Mouse (Mus musculus) liver, embryonic 16.5 days (tissue): ENCODE measurements around the gene Aip. TPM values are rescaled to one million over a fixed set of nuclear protein-coding genes. Genes with fewer than 3 reads are reported as not detected.

Source experiments
- polyA plus RNA-seq: library from polyadenylated mRNA; unstranded; fragments of >200 nt; fragmentation: Nextera tagmentation; extraction: Ambion mirVana; gene quantifications from 2 replicates; pipeline ENCODE4 v1.2.1, GENCODE M21; 2015

The Aip gene
- polyA plus RNA-seq, 1 experiment from 2014 or later, result 32.4 TPM

Other genes with a start within 250 kb of the Aip start
- gene Tcirg1, start 218.7 kb downstream of the Aip start, polyA plus RNA-seq, result 28.7 and 33.8 TPM in 2 replicates
- 150 and 159 TPM in 2 replicates for gene Ndufs8, start 213.1 kb downstream of the Aip start, polyA plus RNA-seq
- gene Aldh3b1, start 196.1 kb downstream of the Aip start, polyA plus RNA-seq, result 8.7 and 10.0 TPM in 2 replicates
- gene Unc93b1, start 190.7 kb downstream of the Aip start, polyA plus RNA-seq, result 33.9 and 35.8 TPM in 2 replicates
- gene Aldh3b3, start 167.2 kb downstream of the Aip start, polyA plus RNA-seq, result 0.07 and 0.12 TPM in 2 replicates
- 0.24 and 0.30 TPM in 2 replicates for gene Aldh3b2, start 153.5 kb downstream of the Aip start, polyA plus RNA-seq
- 10.5 and 12.4 TPM in 2 replicates for gene Acy3, start 139.3 kb downstream of the Aip start, polyA plus RNA-seq
- 0.09 TPM in 1 of 2 replicates, not detected in the other for gene Tbx10, start 133.1 kb downstream of the Aip start, polyA plus RNA-seq
- 12.2 and 12.6 TPM in 2 replicates for gene Nudt8, start 125.3 kb downstream of the Aip start, polyA plus RNA-seq
- gene Gm49405, start 125.2 kb downstream of the Aip start, polyA plus RNA-seq, result 0.41 and 0.48 TPM in 2 replicates
- 0.42 and 0.75 TPM in 2 replicates for gene Doc2g, start 122.5 kb downstream of the Aip start, polyA plus RNA-seq
- 144 and 145 TPM in 2 replicates for gene Ndufv1, start 113.1 kb downstream of the Aip start, polyA plus RNA-seq
- 796 and 823 TPM in 2 replicates for gene Gstp1, start 87.9 kb downstream of the Aip start, polyA plus RNA-seq
- gene Gstp2, start 79.8 kb downstream of the Aip start, polyA plus RNA-seq, result 6.1 and 17.4 TPM in 2 replicates
- gene Gstp3, start 66.3 kb downstream of the Aip start, polyA plus RNA-seq, result 95.4 and 105 TPM in 2 replicates
- gene Cabp2, start 44.3 kb downstream of the Aip start, polyA plus RNA-seq, result 0.25 and 0.32 TPM in 2 replicates
- 112 and 117 TPM in 2 replicates for gene Cdk2ap2, start 28.7 kb downstream of the Aip start, polyA plus RNA-seq
- gene Pitpnm1, start 25.9 kb downstream of the Aip start, polyA plus RNA-seq, result 6.6 and 7.3 TPM in 2 replicates
- 0.02 TPM in 1 of 2 replicates, not detected in the other for gene Gpr152, start 13.9 kb upstream of the Aip start, polyA plus RNA-seq
- gene Cabp4, start 18.2 kb upstream of the Aip start, polyA plus RNA-seq, result 0.18 and 0.20 TPM in 2 replicates
- 72.4 and 74.8 TPM in 2 replicates for gene Coro1b, start 22.8 kb upstream of the Aip start, polyA plus RNA-seq
- 17.6 and 17.9 TPM in 2 replicates for gene Ptprcap, start 27.7 kb upstream of the Aip start, polyA plus RNA-seq
- 29.4 and 31.9 TPM in 2 replicates for gene Rps6kb2, start 37.5 kb upstream of the Aip start, polyA plus RNA-seq
- 0.49 and 0.67 TPM in 2 replicates for gene Carns1, start 49.6 kb upstream of the Aip start, polyA plus RNA-seq
- gene Tbc1d10c, start 65.4 kb upstream of the Aip start, polyA plus RNA-seq, result 5.5 and 8.1 TPM in 2 replicates
- 380 and 393 TPM in 2 replicates for gene Ppp1ca, start 66.2 kb upstream of the Aip start, polyA plus RNA-seq
- 14.1 and 14.2 TPM in 2 replicates for gene Rad9a, start 75.8 kb upstream of the Aip start, polyA plus RNA-seq
- gene Clcf1, start 88.4 kb upstream of the Aip start, polyA plus RNA-seq, result 0.39 and 0.61 TPM in 2 replicates
- not detected in 2 replicates for gene AC109138.7, start 88.5 kb upstream of the Aip start, polyA plus RNA-seq
- 12.2 and 14.8 TPM in 2 replicates for gene Pold4, start 106.0 kb upstream of the Aip start, polyA plus RNA-seq
- 2.1 TPM in 2 replicates for gene Ssh3, start 143.3 kb upstream of the Aip start, polyA plus RNA-seq
- 1.1 and 1.2 TPM in 2 replicates for gene Ankrd13d, start 157.3 kb upstream of the Aip start, polyA plus RNA-seq
- 7.8 and 9.5 TPM in 2 replicates for gene Grk2, start 180.4 kb upstream of the Aip start, polyA plus RNA-seq